Mouse (Mus musculus) neural tube, embryonic 13.5 days (tissue): ENCODE measurements at regions not wholly inside any gene's neighbourhood (a gene's known extent, or its start where the extent isn't known, plus 50 kb on each side); places are given as distances from the start of the nearest gene placed in this dataset.

Experiments used
- ATAC-seq: fragments of 200-750 bp; cut with Nextera tagmentation; 2 replicates; pipeline ENCODE4 v1.8.0; 2017; ENCODE audit warnings: low read depth, mild to moderate bottlenecking, moderate TSS enrichment, moderate library complexity
- H3K27ac ChIP-seq: fragments of 300-500 bp; sonication (generic); replicated peaks from 2 replicates; pipeline ENCODE4 v1.5.1; 2015; ENCODE audit warnings: moderate library complexity, mild to moderate bottlenecking, inconsistent platforms
- H3K27me3 ChIP-seq: fragments of 300-500 bp; sonication (generic); 2 replicates; pipeline ENCODE4 v1.6.1; 2015; ENCODE audit warnings: mild to moderate bottlenecking, inconsistent platforms
- H3K36me3 ChIP-seq: fragments of 300-500 bp; sonication (generic); 2 replicates; pipeline ENCODE4 v1.6.1; 2015; ENCODE audit warnings: mild to moderate bottlenecking, inconsistent platforms
- H3K4me1 ChIP-seq: fragments of 300-500 bp; sonication (generic); replicated peaks from 2 replicates; pipeline ENCODE4 v1.6.1; 2015; ENCODE audit warnings: inconsistent platforms
- H3K4me2 ChIP-seq: fragments of 300-500 bp; sonication (generic); 2 replicates; pipeline ENCODE4 v1.6.1; 2015; ENCODE audit warnings: inconsistent platforms, mild to moderate bottlenecking, moderate library complexity
- H3K4me3 ChIP-seq: fragments of 300-500 bp; sonication (generic); 2 replicates; pipeline ENCODE4 v1.5.1; 2015; ENCODE audit warnings: mild to moderate bottlenecking, inconsistent platforms
- H3K9ac ChIP-seq: fragments of 300-500 bp; sonication (generic); 2 replicates; pipeline ENCODE4 v1.6.1; 2015; ENCODE audit warnings: moderate library complexity, mild to moderate bottlenecking, inconsistent platforms
- H3K9me3 ChIP-seq: fragments of 300-500 bp; sonication (generic); 2 replicates; pipeline ENCODE4 v1.6.1; 2016; ENCODE audit warnings: inconsistent platforms
- WGBS: fragments of 180-500 bp; shearing (Covaris S2); methylation state at CpG from one replicate; pipeline ENCODE4 v1.1.7; 2015; 5-methylcytosine and 5-hydroxymethylcytosine counted together

GRCm38 (mm10) chr2:133467170-133468168 lies 84.5 kb upstream of the Bmp2 start:
- H3K4me3 ChIP-seq: no peak overlapping the region
- no peaks in the 10 kb centered on the region for H3K4me1 ChIP-seq
- H3K36me3 ChIP-seq: no peaks in the 10 kb centered on the region
- H3K9me3 ChIP-seq: no peaks in the 10 kb centered on the region
- H3K9ac ChIP-seq: no peak overlapping the region
- no peaks in the 10 kb centered on the region for H3K27me3 ChIP-seq
- H3K27ac ChIP-seq: no peak overlapping the region
- 88% methylated on average over 9 of the region's 9 CpGs for WGBS
- ATAC-seq: no peak
- H3K4me2 ChIP-seq: no peak overlapping the region

GRCm38 (mm10) chr2:133472966-133473744 lies 78.8 kb upstream of the Bmp2 start:
- no peak for ATAC-seq
- Histone ChIP-seq H3K36me3 (no peaks in the 10 kb centered on the region), H3K4me1 (no peaks in the 10 kb centered on the region), H3K9ac (no peak overlapping the region), H3K27me3 (no peaks in the 10 kb centered on the region), H3K9me3 (no peaks in the 10 kb centered on the region), H3K27ac (no peak overlapping the region), H3K4me3 (no peak overlapping the region), H3K4me2 (no peak overlapping the region)
- WGBS: 50% methylated on average over 5 of the region's 5 CpGs

GRCm38 (mm10) chr2:133474174-133474573 lies 77.8 kb upstream of the Bmp2 start:
- no peak overlapping the region for H3K4me3 ChIP-seq
- H3K9me3 ChIP-seq: no peaks in the 10 kb centered on the region
- ATAC-seq: no peak
- H3K27me3 ChIP-seq: no peaks in the 10 kb centered on the region
- no peak overlapping the region for H3K4me2 ChIP-seq
- no peaks in the 10 kb centered on the region for H3K36me3 ChIP-seq
- H3K4me1 ChIP-seq: no peaks in the 10 kb centered on the region
- H3K27ac ChIP-seq: no peak overlapping the region
- H3K9ac ChIP-seq: no peak overlapping the region
- 92% methylated on average over 1 of the region's 1 CpGs for WGBS

GRCm38 (mm10) chr2:133480870-133481269 lies 71.1 kb upstream of the Bmp2 start:
- Histone ChIP-seq H3K27ac (no peak overlapping the region), H3K9me3 (no peaks in the 10 kb centered on the region), H3K9ac (no peak overlapping the region), H3K4me2 (no peak overlapping the region), H3K36me3 (no peaks in the 10 kb centered on the region), H3K27me3 (no peaks in the 10 kb centered on the region), H3K4me1 (no peaks in the 10 kb centered on the region), H3K4me3 (no peak overlapping the region)
- ATAC-seq: no peak
- 71% methylated on average over 3 of the region's 3 CpGs for WGBS

GRCm38 (mm10) chr2:133481305-133481704 lies 70.7 kb upstream of the Bmp2 start:
- H3K27me3 ChIP-seq: no peaks in the 10 kb centered on the region
- H3K27ac ChIP-seq: no peak overlapping the region
- no peak overlapping the region for H3K4me2 ChIP-seq
- 91% methylated on average over 6 of the region's 6 CpGs for WGBS
- H3K9me3 ChIP-seq: no peaks in the 10 kb centered on the region
- no peaks in the 10 kb centered on the region for H3K4me1 ChIP-seq
- no peaks in the 10 kb centered on the region for H3K36me3 ChIP-seq
- no peak overlapping the region for H3K9ac ChIP-seq
- no peak for ATAC-seq
- H3K4me3 ChIP-seq: no peak overlapping the region

- no peak overlapping the region for H3K4me3 ChIP-seq
- 91% methylated on average over 3 of the region's 3 CpGs for WGBS
- H3K27me3 ChIP-seq: no peaks in the 10 kb centered on the region
- no peak overlapping the region for H3K27ac ChIP-seq
- no peak overlapping the region for H3K9ac ChIP-seq
- no peaks in the 10 kb centered on the region for H3K9me3 ChIP-seq
- H3K4me2 ChIP-seq: no peak overlapping the region
- no peaks in the 10 kb centered on the region for H3K36me3 ChIP-seq
- no peak for ATAC-seq
- no peaks in the 10 kb centered on the region for H3K4me1 ChIP-seq
These were observed 70.2 kb upstream of the Bmp2 start for GRCm38 (mm10) chr2:133481785-133482184.

- WGBS: 82% methylated on average over 3 of the region's 3 CpGs
- Histone ChIP-seq H3K9ac (no peak overlapping the region), H3K4me1 (no peaks in the 10 kb centered on the region), H3K4me3 (no peak overlapping the region), H3K27ac (no peak overlapping the region), H3K4me2 (no peak overlapping the region), H3K27me3 (no peaks in the 10 kb centered on the region), H3K36me3 (no peaks in the 10 kb centered on the region), H3K9me3 (no peaks in the 10 kb centered on the region)
- no peak for ATAC-seq
These were observed 56.5 kb upstream of the Bmp2 start for GRCm38 (mm10) chr2:133495443-133495842.

- ATAC-seq: no peak
These were observed 55.6 kb upstream of the Bmp2 start for GRCm38 (mm10) chr2:133496389-133496788.

GRCm38 (mm10) chr2:133497071-133497470 lies 54.9 kb upstream of the Bmp2 start:
- 91% methylated on average over 4 of the region's 4 CpGs for WGBS
- H3K27ac ChIP-seq: no peak overlapping the region
- no peak for ATAC-seq

More at GRCm38 (mm10) chr2:133496389-133496788, 55.6 kb upstream of the Bmp2 start:
- Histone ChIP-seq H3K4me3 (no peak overlapping the region), H3K27ac (no peak overlapping the region), H3K4me1 (no peaks in the 10 kb centered on the region), H3K9ac (no peak overlapping the region), H3K9me3 (no peaks in the 10 kb centered on the region), H3K36me3 (no peaks in the 10 kb centered on the region), H3K27me3 (no peaks in the 10 kb centered on the region), H3K4me2 (no peak overlapping the region)

GRCm38 (mm10) chr2:133497541-133498185 lies 54.3 kb upstream of the Bmp2 start:
- ATAC-seq: no peak
- no peak overlapping the region for H3K4me2 ChIP-seq
- H3K4me3 ChIP-seq: no peak overlapping the region
- WGBS: 82% methylated on average over 8 of the region's 8 CpGs
- no peaks in the 10 kb centered on the region for H3K27me3 ChIP-seq
- no peak overlapping the region for H3K9ac ChIP-seq
- H3K27ac ChIP-seq: no peak overlapping the region
- H3K4me1 ChIP-seq: no peaks in the 10 kb centered on the region
- H3K9me3 ChIP-seq: no peaks in the 10 kb centered on the region
- no peaks in the 10 kb centered on the region for H3K36me3 ChIP-seq

More at GRCm38 (mm10) chr2:133497071-133497470, 54.9 kb upstream of the Bmp2 start:
- H3K4me1 ChIP-seq: no peaks in the 10 kb centered on the region
- H3K4me3 ChIP-seq: no peak overlapping the region
- H3K36me3 ChIP-seq: no peaks in the 10 kb centered on the region
- no peak overlapping the region for H3K4me2 ChIP-seq
- no peak overlapping the region for H3K9ac ChIP-seq
- H3K9me3 ChIP-seq: no peaks in the 10 kb centered on the region
- no peaks in the 10 kb centered on the region for H3K27me3 ChIP-seq

- H3K4me2 ChIP-seq: no peak overlapping the region
- no peaks in the 10 kb centered on the region for H3K27me3 ChIP-seq
- H3K9me3 ChIP-seq: no peaks in the 10 kb centered on the region
- no peak for ATAC-seq
- H3K4me3 ChIP-seq: no peak overlapping the region
- no peaks in the 10 kb centered on the region for H3K36me3 ChIP-seq
- H3K4me1 ChIP-seq: no peaks in the 10 kb centered on the region
- 95% methylated on average over 2 of the region's 2 CpGs for WGBS
- no peak overlapping the region for H3K27ac ChIP-seq
- no peak overlapping the region for H3K9ac ChIP-seq
These were observed 53.8 kb upstream of the Bmp2 start for GRCm38 (mm10) chr2:133498186-133498571.

- ATAC-seq: no peak
- no peaks in the 10 kb centered on the region for H3K36me3 ChIP-seq
- WGBS: 70% methylated on average over 3 of the region's 3 CpGs
These were observed 53.2 kb upstream of the Bmp2 start for GRCm38 (mm10) chr2:133498717-133499143.

More at GRCm38 (mm10) chr2:133498717-133499143, 53.2 kb upstream of the Bmp2 start:
- H3K27me3 ChIP-seq: no peaks in the 10 kb centered on the region
- no peak overlapping the region for H3K4me3 ChIP-seq
- no peaks in the 10 kb centered on the region for H3K4me1 ChIP-seq
- no peak overlapping the region for H3K9ac ChIP-seq
- H3K4me2 ChIP-seq: no peak overlapping the region
- H3K27ac ChIP-seq: no peak overlapping the region
- H3K9me3 ChIP-seq: no peaks in the 10 kb centered on the region
